Mouse (Mus musculus): Measurements from ENCODE around the gene Fbln1.
"Not testable (repeated sequence)": the region's sequence is repeated elsewhere in the genome, so short reads cannot be mapped to it uniquely, and the experiment has no call there.

Fbln1 gene

GRCm38 (mm10) chr15:85333511-85333910, 127.8 kb downstream of the Fbln1 start:
- not testable (repeated sequence) for DNase-seq (ENCODE audit: extremely low read depth, low read depth, low spot score)

DNA sequence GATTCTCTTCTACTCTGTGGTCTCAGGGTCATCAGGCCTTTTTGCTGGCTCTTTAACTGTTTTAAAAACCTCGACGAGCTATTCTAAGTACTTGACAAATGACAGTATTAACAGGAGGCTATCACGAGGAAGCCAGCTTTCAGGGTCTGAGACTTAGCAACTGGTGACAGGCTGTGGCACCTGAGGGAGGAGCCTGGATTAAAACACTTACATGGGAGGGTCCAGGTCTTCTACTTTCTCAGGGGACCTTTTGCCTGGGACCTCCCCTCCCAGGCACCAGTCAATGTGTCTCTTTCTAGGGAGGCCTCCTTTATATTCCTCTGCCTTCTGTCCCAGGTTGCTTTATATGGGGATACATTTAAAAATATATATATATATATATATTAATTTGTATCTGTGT, 128.5 kb downstream of the Fbln1 start:
- no peak for DNase-seq (ENCODE audit: extremely low read depth, low read depth, low spot score)

GRCm38 (mm10) chr15:85335671-85336300, 130.0 kb downstream of the Fbln1 start, which contains the start of gene Atxn10:
Gene Atxn10, plus strand, starts transcription at chr15:85336245.
- no peak for DNase-seq (ENCODE audit: extremely low read depth, low read depth, low spot score)
